Mouse (Mus musculus): ENCODE results near the gene Yaf2. TPM values are rescaled to one million over a fixed set of nuclear protein-coding genes. Genes with fewer than 3 reads are reported as not detected.
A peak's percentile ranks its signal among the peaks of the same experiment; 100 is the strongest.

Yaf2 gene
- polyA plus RNA-seq, 1 experiment from 2014 or later: 77.1 TPM

GRCm38 (mm10) chr15:93358346-93359095 is 21.8 kb upstream of the Yaf2 start:
- ATAC-seq: no peak
- Histone ChIP-seq H3K4me3 (ENCODE audit: low read depth, low read length) (no peak overlapping the region), H3K4me2 (ENCODE audit: low read length) (no peak overlapping the region), H3K27ac (ENCODE audit: low read depth, low read length) (no peak overlapping the region), H3K27me3 (replicated peaks; ENCODE audit: control insufficient read depth, insufficient read depth, low read length) (no peaks in the 10 kb centered on the region), H3K36me3 (ENCODE audit: control insufficient read depth, insufficient read depth, low read length) (no peaks in the 10 kb centered on the region), H3K9me3 (replicated peaks; ENCODE audit: control insufficient read depth, low read length) (no peaks in the 10 kb centered on the region), H3K9ac (ENCODE audit: low read length) (no peak overlapping the region), H3K4me1 (ENCODE audit: control insufficient read depth, insufficient read depth, low read length) (no peaks in the 10 kb centered on the region)
- no peak for DNase-seq (ENCODE audit: low spot score)
- WGBS: 92% methylated on average over 18 of the region's 19 CpGs

- 90% methylated on average over 10 of the region's 10 CpGs for WGBS
- DNase-seq (ENCODE audit: low spot score): no peak
These were observed 4.1 kb upstream of the Yaf2 start for GRCm38 (mm10) chr15:93340630-93341379.

GRCm38 (mm10) chr15:93336658-93336924 is 144 bp downstream of the Yaf2 start:
- no peak for DNase-seq (ENCODE audit: low spot score)
- peak overlapping the region; percentile 69 for H3K4me3 ChIP-seq (ENCODE audit: low read depth, low read length)
- H3K27ac ChIP-seq (ENCODE audit: low read depth, low read length): peak overlapping the region; percentile 93
- 0% methylated on average over 8 of the region's 52 CpGs for WGBS
- H3K27me3 ChIP-seq (replicated peaks; ENCODE audit: control insufficient read depth, insufficient read depth, low read length): no peaks in the 10 kb centered on the region
- 0 out of 2 replicates have a peak, but pooled peaks cover 4% of the 10 kb centered on the region for H3K36me3 ChIP-seq (ENCODE audit: control insufficient read depth, insufficient read depth, low read length)
- no peaks in the 10 kb centered on the region for H3K9me3 ChIP-seq (replicated peaks; ENCODE audit: control insufficient read depth, low read length)
- H3K4me2 ChIP-seq (ENCODE audit: low read length): peak overlapping the region; percentile 79
- no peak for ATAC-seq
- H3K9ac ChIP-seq (ENCODE audit: low read length): peak overlapping the region; percentile 88
- H3K4me1 ChIP-seq (ENCODE audit: control insufficient read depth, insufficient read depth, low read length): peaks cover 3% of the 10 kb centered on the region; the same call in 1 of the 2 replicates

More at GRCm38 (mm10) chr15:93340630-93341379, 4.1 kb upstream of the Yaf2 start:
- no peaks in the 10 kb centered on the region for H3K36me3 ChIP-seq (ENCODE audit: control insufficient read depth, insufficient read depth, low read length)
- no peak overlapping the region for H3K27ac ChIP-seq (ENCODE audit: low read depth, low read length)
- H3K4me2 ChIP-seq (ENCODE audit: low read length): no peak overlapping the region
- H3K9ac ChIP-seq (ENCODE audit: low read length): no peak overlapping the region
- no peaks in the 10 kb centered on the region for H3K27me3 ChIP-seq (replicated peaks; ENCODE audit: control insufficient read depth, insufficient read depth, low read length)
- no peaks in the 10 kb centered on the region for H3K9me3 ChIP-seq (replicated peaks; ENCODE audit: control insufficient read depth, low read length)
- H3K4me3 ChIP-seq (ENCODE audit: low read depth, low read length): no peak overlapping the region
- no peak for ATAC-seq
- H3K4me1 ChIP-seq (ENCODE audit: control insufficient read depth, insufficient read depth, low read length): no peaks in the 10 kb centered on the region

- no peaks in the 10 kb centered on the region for H3K27me3 ChIP-seq (replicated peaks; ENCODE audit: control insufficient read depth, insufficient read depth, low read length)
- no peaks in the 10 kb centered on the region for H3K9me3 ChIP-seq (replicated peaks; ENCODE audit: control insufficient read depth, low read length)
- peaks cover 3% of the 10 kb centered on the region; the same call in 1 of the 2 replicates for H3K4me1 ChIP-seq (ENCODE audit: control insufficient read depth, insufficient read depth, low read length)
- peak overlapping the region; percentile 69 for H3K4me3 ChIP-seq (ENCODE audit: low read depth, low read length)
- peak overlapping the region; percentile 93 for H3K27ac ChIP-seq (ENCODE audit: low read depth, low read length)
- peak; percentile 35 for ATAC-seq
- H3K4me2 ChIP-seq (ENCODE audit: low read length): peak overlapping the region; percentile 79
- under 1% methylated on average over 75 of the region's 110 CpGs for WGBS
- H3K36me3 ChIP-seq (ENCODE audit: control insufficient read depth, insufficient read depth, low read length): 0 out of 2 replicates have a peak, but pooled peaks cover 4% of the 10 kb centered on the region
- DNase-seq (ENCODE audit: low spot score): peak; percentile 66
- H3K9ac ChIP-seq (ENCODE audit: low read length): peak overlapping the region; percentile 88
These were observed 696 bp downstream of the Yaf2 start for GRCm38 (mm10) chr15:93335821-93336657.

DNA sequence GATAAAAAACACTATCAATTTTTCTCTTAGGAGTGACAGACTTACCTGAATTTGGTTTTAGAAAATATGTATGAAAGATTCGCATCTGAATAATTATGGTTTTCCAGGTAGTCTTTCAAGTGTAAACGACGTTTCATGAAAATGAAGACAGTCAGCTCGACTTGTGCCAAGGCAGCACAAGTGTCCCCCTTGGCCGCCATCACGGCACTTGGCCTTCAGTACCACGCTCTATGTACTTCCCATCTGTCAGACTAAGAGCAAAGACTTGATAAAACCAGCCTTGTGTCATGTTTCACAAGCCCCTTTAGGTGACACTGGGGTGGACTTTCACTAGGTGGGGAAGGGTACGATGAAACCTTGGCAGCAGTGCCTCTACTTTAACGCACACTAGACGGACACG is 5.5 kb downstream of the Yaf2 start:
- no peaks in the 10 kb centered on the region for H3K9me3 ChIP-seq (replicated peaks; ENCODE audit: control insufficient read depth, low read length)
- H3K27me3 ChIP-seq (replicated peaks; ENCODE audit: control insufficient read depth, insufficient read depth, low read length): no peaks in the 10 kb centered on the region
- H3K4me3 ChIP-seq (ENCODE audit: low read depth, low read length): no peak overlapping the region
- peaks cover 3% of the 10 kb centered on the region; the same call in 1 of the 2 replicates for H3K4me1 ChIP-seq (ENCODE audit: control insufficient read depth, insufficient read depth, low read length)
- no peak overlapping the region for H3K27ac ChIP-seq (ENCODE audit: low read depth, low read length)
- 0 out of 2 replicates have a peak, but pooled peaks cover 4% of the 10 kb centered on the region for H3K36me3 ChIP-seq (ENCODE audit: control insufficient read depth, insufficient read depth, low read length)
- ATAC-seq (no peak), DNase-seq (ENCODE audit: low spot score) (no peak)
- no peak overlapping the region for H3K4me2 ChIP-seq (ENCODE audit: low read length)
- no peak overlapping the region for H3K9ac ChIP-seq (ENCODE audit: low read length)
- WGBS: 87% methylated on average over 11 of the region's 11 CpGs

GRCm38 (mm10) chr15:93327235-93327634 is 9.5 kb downstream of the Yaf2 start:
- H3K9ac ChIP-seq (ENCODE audit: low read length): no peak overlapping the region
- H3K4me2 ChIP-seq (ENCODE audit: low read length): no peak overlapping the region
- ATAC-seq (no peak), DNase-seq (ENCODE audit: low spot score) (no peak)
- WGBS: 48% methylated on average over 3 of the region's 3 CpGs
- no peaks in the 10 kb centered on the region; the same call in 1 of the 2 replicates for H3K36me3 ChIP-seq (ENCODE audit: control insufficient read depth, insufficient read depth, low read length)
- no peaks in the 10 kb centered on the region for H3K9me3 ChIP-seq (replicated peaks; ENCODE audit: control insufficient read depth, low read length)
- no peak overlapping the region for H3K4me3 ChIP-seq (ENCODE audit: low read depth, low read length)
- H3K27me3 ChIP-seq (replicated peaks; ENCODE audit: control insufficient read depth, insufficient read depth, low read length): no peaks in the 10 kb centered on the region
- no peak overlapping the region for H3K27ac ChIP-seq (ENCODE audit: low read depth, low read length)
- H3K4me1 ChIP-seq (ENCODE audit: control insufficient read depth, insufficient read depth, low read length): no peaks in the 10 kb centered on the region

GRCm38 (mm10) chr15:93326651-93327050 is 10.1 kb downstream of the Yaf2 start:
- ATAC-seq: no peak
- no peak overlapping the region for H3K9ac ChIP-seq (ENCODE audit: low read length)
- H3K9me3 ChIP-seq (replicated peaks; ENCODE audit: control insufficient read depth, low read length): no peaks in the 10 kb centered on the region
- no peak overlapping the region for H3K27ac ChIP-seq (ENCODE audit: low read depth, low read length)
- H3K4me2 ChIP-seq (ENCODE audit: low read length): no peak overlapping the region
- no peaks in the 10 kb centered on the region; the same call in 1 of the 2 replicates for H3K36me3 ChIP-seq (ENCODE audit: control insufficient read depth, insufficient read depth, low read length)
- no peak for DNase-seq (ENCODE audit: low spot score)
- WGBS: 86% methylated on average over 10 of the region's 10 CpGs
- no peaks in the 10 kb centered on the region for H3K4me1 ChIP-seq (ENCODE audit: control insufficient read depth, insufficient read depth, low read length)
- H3K27me3 ChIP-seq (replicated peaks; ENCODE audit: control insufficient read depth, insufficient read depth, low read length): no peaks in the 10 kb centered on the region
- no peak overlapping the region for H3K4me3 ChIP-seq (ENCODE audit: low read depth, low read length)

DNA sequence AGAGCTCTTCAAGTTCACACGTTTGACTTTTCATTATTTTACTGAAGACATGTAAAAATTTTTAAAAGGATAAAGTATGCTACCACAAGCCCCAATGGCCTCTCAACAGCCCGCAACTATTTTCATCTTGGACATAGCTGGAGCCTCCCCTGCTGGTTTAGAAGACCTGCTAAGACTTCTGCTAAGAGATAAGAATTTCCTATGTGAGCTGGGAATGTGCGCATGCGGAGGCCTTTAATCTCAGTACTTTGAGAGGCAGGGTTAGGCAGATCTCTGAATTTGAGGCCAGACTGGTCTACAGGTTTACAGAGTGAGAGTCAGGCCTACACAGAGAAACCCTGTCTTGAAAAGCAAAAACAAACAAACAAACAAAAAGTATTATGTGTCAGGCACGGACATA is 11.4 kb downstream of the Yaf2 start:
- DNase-seq (ENCODE audit: low spot score): no peak
- no peak for ATAC-seq
- no peak overlapping the region for H3K4me2 ChIP-seq (ENCODE audit: low read length)

More for the DNA sequence above, 11.4 kb downstream of the Yaf2 start:
- 84% methylated on average over 5 of the region's 5 CpGs for WGBS
- no peaks in the 10 kb centered on the region; the same call in 1 of the 2 replicates for H3K36me3 ChIP-seq (ENCODE audit: control insufficient read depth, insufficient read depth, low read length)
- no peak overlapping the region for H3K9ac ChIP-seq (ENCODE audit: low read length)
- H3K4me1 ChIP-seq (ENCODE audit: control insufficient read depth, insufficient read depth, low read length): no peaks in the 10 kb centered on the region
- no peaks in the 10 kb centered on the region for H3K27me3 ChIP-seq (replicated peaks; ENCODE audit: control insufficient read depth, insufficient read depth, low read length)
- no peak overlapping the region for H3K4me3 ChIP-seq (ENCODE audit: low read depth, low read length)
- H3K27ac ChIP-seq (ENCODE audit: low read depth, low read length): no peak overlapping the region
- no peaks in the 10 kb centered on the region for H3K9me3 ChIP-seq (replicated peaks; ENCODE audit: control insufficient read depth, low read length)

Measured in forebrain, embryonic 14.5 days (tissue).